Mouse (Mus musculus) stomach, postnatal 0 days (tissue): Measurements from ENCODE around the gene Igsf9b. TPM values are rescaled to one million over a fixed set of nuclear protein-coding genes. Genes with fewer than 3 reads are reported as not detected.

Experiments
- ATAC-seq: fragments of 200-750 bp; cut with Nextera tagmentation; 2 replicates; pipeline ENCODE4 v1.8.0; 2017; ENCODE audit not compliant: low FRiP score, low TSS enrichment
- DNase-seq: peaks from one replicate; pipeline ENCODE4 v3.0.0-alpha.2; 2016; ENCODE audit warnings: low spot score
- H3K27ac ChIP-seq: fragments of 300-500 bp; sonication (generic); replicated peaks from 2 replicates; pipeline ENCODE4 v1.5.1; 2014; ENCODE audit warnings: mild to moderate bottlenecking, control low read depth
- H3K27me3 ChIP-seq: fragments of 300-500 bp; sonication (generic); 2 replicates; pipeline ENCODE4 v1.6.1; 2014; ENCODE audit warnings: low read length; ENCODE audit not compliant: control insufficient read depth, insufficient read depth
- H3K36me3 ChIP-seq: fragments of 300-500 bp; sonication (generic); 2 replicates; pipeline ENCODE4 v1.6.1; 2014; ENCODE audit warnings: low read length, mixed read lengths; ENCODE audit not compliant: control insufficient read depth, insufficient read depth
- H3K4me1 ChIP-seq: fragments of 300-500 bp; sonication (generic); replicated peaks from 2 replicates; pipeline ENCODE4 v1.6.1; 2014; ENCODE audit warnings: antibody characterized with exemption; ENCODE audit not compliant: control insufficient read depth, insufficient read depth
- H3K4me2 ChIP-seq: fragments of 300-500 bp; sonication (generic); replicated peaks from 2 replicates; pipeline ENCODE4 v1.6.1; 2014; ENCODE audit warnings: low read depth, mild to moderate bottlenecking, control low read depth, moderate library complexity
- H3K4me3 ChIP-seq: fragments of 300-500 bp; sonication (generic); 2 replicates; pipeline ENCODE4 v1.5.1; 2014; ENCODE audit warnings: low read depth, low read length, control low read depth
- H3K9ac ChIP-seq: fragments of 300-500 bp; sonication (generic); 2 replicates; pipeline ENCODE4 v1.6.1; 2014; ENCODE audit warnings: mild to moderate bottlenecking, low read length, control low read depth, mixed read lengths
- H3K9me3 ChIP-seq: fragments of 300-500 bp; sonication (generic); 2 replicates; pipeline ENCODE4 v1.6.1; 2016; ENCODE audit warnings: low read length; ENCODE audit not compliant: control insufficient read depth
- CTCF ChIP-seq: IDR thresholded peaks from 2 replicates; pipeline ENCODE4 v1.5.1; 2016; ENCODE audit warnings: antibody characterized with exemption, low read depth, mild to moderate bottlenecking, moderate library complexity
- EP300 ChIP-seq: optimal IDR thresholded peaks from 2 replicates; pipeline ENCODE3; 2016; ENCODE audit warnings: antibody characterized with exemption
- WGBS: fragments of 180-500 bp; shearing (Covaris S2); extraction: QIAGEN DNeasy Blood & Tissue Kit; methylation state at CpG from one replicate; pipeline ENCODE4 v1.1.7; 2014; 5-methylcytosine and 5-hydroxymethylcytosine counted together
- polyA plus RNA-seq: library from polyadenylated mRNA; unstranded; fragments of >200 nt; fragmentation: Nextera tagmentation; extraction: Ambion mirVana; gene quantifications from 2 replicates; pipeline ENCODE4 v1.2.1, GENCODE M21; 2015

Gene Igsf9b
- polyA plus RNA-seq: 6.0 TPM in 2 replicates

DNA sequence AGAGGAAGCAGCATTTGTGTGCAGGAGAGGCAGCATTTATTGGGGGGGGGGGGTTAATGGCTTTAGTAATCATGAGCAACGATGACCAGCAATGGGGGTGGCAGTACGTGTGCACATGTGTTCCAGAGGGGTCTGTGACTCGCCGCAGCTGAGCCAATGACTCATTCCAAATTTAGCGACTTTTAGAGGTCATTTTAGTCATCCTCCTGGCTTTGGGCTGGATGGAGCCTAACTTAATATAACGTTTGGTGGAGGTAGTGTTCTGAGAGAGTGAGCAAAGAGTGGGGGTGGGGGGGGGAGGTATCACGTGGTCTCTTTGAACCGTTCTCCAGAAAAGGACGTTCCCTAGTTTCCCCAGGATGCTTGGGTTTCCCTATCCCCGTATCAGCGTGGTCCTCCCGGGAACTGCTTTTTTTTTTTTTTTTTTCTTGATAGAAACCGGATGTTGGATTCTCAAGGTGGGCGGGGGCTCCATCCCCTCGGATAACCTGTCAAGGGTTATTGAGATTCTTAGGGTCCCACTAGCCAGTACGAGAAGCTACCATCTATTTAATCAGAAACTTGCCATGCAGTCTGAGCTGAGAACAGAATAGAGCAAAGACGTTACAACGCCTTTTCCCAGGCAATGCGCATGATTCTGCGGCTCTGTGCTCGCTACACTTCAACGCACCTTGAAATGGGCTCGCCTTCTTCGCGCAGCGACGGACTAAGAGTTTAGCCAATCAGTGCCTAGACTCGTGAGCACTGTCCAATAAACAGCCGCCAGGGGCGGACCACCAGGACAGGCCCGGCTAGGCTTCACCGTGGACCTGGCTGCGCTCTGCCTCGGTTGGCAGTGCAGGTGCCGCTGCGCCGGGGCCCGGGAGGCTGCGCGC lies at the start of gene Igsf9b:
Gene Igsf9b, plus strand, starts transcription at position 794 of the 875 bp plus-strand sequence.
- Histone ChIP-seq H3K27me3 (0 out of 2 replicates have a peak, but pooled peaks cover 4% of the 10 kb centered on the region), H3K9ac (peak within 1 kb of the TSS; percentile 60), H3K4me3 (peak within 1 kb of the TSS; percentile 59), H3K27ac (peak within 1 kb of the TSS; percentile 82), H3K4me1 (0 out of 2 replicates have a peak, but pooled peaks cover 2% of the 10 kb centered on the region), H3K9me3 (no peaks in the 10 kb centered on the region), H3K4me2 (peak within 1 kb of the TSS; percentile 84), H3K36me3 (no peaks in the 10 kb centered on the region)
- peak; percentile 90 for DNase-seq
- TF ChIP-seq CTCF: peak; percentile 42; the same call in 1 of the 2 replicates
- no peak for TF ChIP-seq EP300
- ATAC-seq: peak; percentile 99
- under 1% methylated on average over 40 of the region's 40 CpGs for WGBS

DNA sequence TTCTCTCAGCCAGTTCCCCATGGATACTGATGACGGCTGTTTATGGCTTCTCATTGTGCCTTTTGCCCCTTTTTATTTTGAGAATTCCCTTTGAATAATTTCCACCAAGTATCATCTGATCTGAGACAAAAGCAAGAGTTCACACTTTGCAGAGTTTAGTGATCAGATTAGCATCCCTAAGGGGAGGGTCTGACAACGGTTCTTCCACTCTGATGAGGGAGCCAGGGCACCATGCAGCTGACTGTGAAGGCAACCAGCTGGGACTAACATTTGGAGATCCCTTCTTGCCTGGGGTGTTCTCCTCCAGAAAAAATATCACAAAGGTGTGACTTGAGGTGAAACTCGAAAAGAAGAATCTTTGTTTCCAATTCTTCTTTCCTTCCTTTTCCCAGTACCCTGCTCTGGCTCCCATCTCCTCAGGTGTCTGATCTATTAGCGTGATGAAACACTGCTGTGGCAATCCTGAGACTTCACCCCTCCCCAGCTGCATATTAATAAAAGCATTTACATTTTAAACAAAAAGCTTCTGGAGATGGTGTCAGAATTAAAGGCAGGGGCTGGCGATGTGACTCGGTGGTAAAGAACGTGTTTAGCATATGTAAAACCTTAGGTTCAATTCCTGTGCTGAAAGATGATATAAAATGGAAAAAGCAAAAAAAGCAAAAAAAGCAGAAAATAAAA lies 46.8 kb upstream of the Igsf9b start:
- TF ChIP-seq EP300: no peak
- TF ChIP-seq CTCF: no peak
- 58% methylated on average over 7 of the region's 7 CpGs for WGBS

DNA sequence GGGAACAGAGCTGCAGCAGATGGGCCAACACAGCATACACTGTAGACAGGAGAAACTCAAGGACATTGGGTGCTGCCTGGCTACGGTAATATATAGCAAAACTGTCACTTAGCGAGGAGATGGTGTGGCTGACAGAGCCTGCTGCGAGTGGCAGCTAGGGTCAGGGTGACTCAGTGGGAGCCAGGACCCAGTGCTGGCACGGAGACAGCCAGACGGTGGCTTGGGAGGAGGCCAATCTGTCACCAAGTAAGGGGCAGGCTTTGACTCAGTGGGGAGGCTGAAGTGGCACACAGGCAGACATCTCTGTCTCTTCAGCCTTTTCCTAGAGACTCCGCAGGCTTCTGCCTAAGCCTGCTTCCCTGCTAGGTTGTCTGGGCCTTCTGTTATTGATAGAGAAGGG lies 42.5 kb upstream of the Igsf9b start:
- no peak overlapping the region for H3K9ac ChIP-seq
- H3K4me1 ChIP-seq: no peaks in the 10 kb centered on the region
- DNase-seq (no peak), ATAC-seq (no peak)
- TF ChIP-seq CTCF: no peak
- no peak for TF ChIP-seq EP300
- H3K27ac ChIP-seq: no peak overlapping the region
- no peaks in the 10 kb centered on the region for H3K36me3 ChIP-seq
- no peaks in the 10 kb centered on the region for H3K9me3 ChIP-seq
- no peak overlapping the region for H3K4me2 ChIP-seq
- no peaks in the 10 kb centered on the region for H3K27me3 ChIP-seq
- no peak overlapping the region for H3K4me3 ChIP-seq
- 64% methylated on average over 6 of the region's 6 CpGs for WGBS

More for the DNA sequence above, 46.8 kb upstream of the Igsf9b start:
- Histone ChIP-seq H3K4me1 (no peaks in the 10 kb centered on the region), H3K36me3 (no peaks in the 10 kb centered on the region), H3K9me3 (no peaks in the 10 kb centered on the region), H3K4me2 (no peak overlapping the region), H3K9ac (no peak overlapping the region), H3K27ac (no peak overlapping the region), H3K27me3 (no peaks in the 10 kb centered on the region), H3K4me3 (no peak overlapping the region)
- ATAC-seq: no peak
- no peak for DNase-seq

DNA sequence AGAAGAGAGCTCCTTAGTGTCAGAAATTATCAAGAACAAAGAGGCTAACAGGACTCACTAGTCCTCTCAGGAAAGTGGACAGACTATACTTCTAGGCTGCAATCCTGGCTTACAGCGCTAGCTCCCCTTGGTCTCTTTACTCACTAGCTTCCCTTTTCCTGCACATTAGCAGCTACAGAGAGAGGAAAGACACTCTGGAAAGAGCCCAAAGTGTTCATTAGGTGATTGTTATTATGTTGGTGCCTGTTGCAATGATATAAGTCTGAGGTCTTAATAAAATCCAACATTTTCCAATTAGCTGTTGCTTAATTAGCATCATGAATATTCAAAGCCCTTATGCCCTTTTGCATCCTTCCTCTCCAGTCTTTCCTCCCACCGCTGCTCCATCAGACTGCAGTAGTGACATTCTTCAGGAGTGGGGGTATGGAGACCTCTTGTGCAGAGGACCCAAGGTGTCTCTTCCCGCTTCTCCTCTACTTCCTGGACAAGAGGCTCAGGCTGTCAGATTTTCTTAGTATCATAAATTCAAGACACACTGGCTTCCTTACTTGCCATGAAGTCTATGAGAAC lies 38.5 kb upstream of the Igsf9b start:
- Histone ChIP-seq H3K4me1 (no peaks in the 10 kb centered on the region), H3K9me3 (no peaks in the 10 kb centered on the region), H3K4me3 (no peak overlapping the region), H3K27me3 (no peaks in the 10 kb centered on the region), H3K4me2 (no peak overlapping the region), H3K36me3 (no peaks in the 10 kb centered on the region), H3K9ac (no peak overlapping the region), H3K27ac (no peak overlapping the region)
- DNase-seq (no peak), ATAC-seq (no peak)
- WGBS: 79% methylated on average over 3 of the region's 3 CpGs
- TF ChIP-seq CTCF (no peak), EP300 (no peak)

DNA sequence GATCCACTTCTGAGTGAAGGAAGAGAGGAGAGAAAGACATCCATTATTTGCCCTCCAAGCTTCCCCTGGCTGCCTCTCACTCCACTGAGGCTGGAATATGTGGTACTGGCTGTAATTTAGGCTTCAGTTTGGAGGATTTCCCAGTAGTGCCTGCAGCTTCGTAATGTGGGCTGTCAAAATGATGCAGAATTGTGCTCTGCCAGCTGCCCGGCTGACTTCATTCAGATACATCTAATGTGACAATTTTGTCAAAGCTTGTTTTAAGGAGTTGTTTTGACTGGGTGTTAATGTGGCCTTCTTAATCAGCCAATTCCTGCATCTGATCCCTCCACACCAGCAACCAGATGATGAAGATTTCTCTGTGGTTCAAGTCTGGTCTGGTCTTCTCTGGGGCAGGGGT lies 37.1 kb upstream of the Igsf9b start:
- no peak overlapping the region for H3K27ac ChIP-seq
- H3K4me1 ChIP-seq: no peaks in the 10 kb centered on the region
- no peaks in the 10 kb centered on the region for H3K9me3 ChIP-seq
- no peaks in the 10 kb centered on the region for H3K36me3 ChIP-seq
- H3K9ac ChIP-seq: no peak overlapping the region
- TF ChIP-seq CTCF (no peak), EP300 (no peak)
- no peaks in the 10 kb centered on the region for H3K27me3 ChIP-seq
- H3K4me3 ChIP-seq: no peak overlapping the region
- 50% methylated on average over 2 of the region's 2 CpGs for WGBS
- no peak for ATAC-seq
- no peak for DNase-seq
- H3K4me2 ChIP-seq: no peak overlapping the region
